Mouse (Mus musculus) lung, postnatal 4 days (tissue): ENCODE measurements around the gene B130006D01Rik.
"Not testable (repeated sequence)": the region's sequence is repeated elsewhere in the genome, so short reads cannot be mapped to it uniquely, and the experiment has no call there.

Experiments
- DNase-seq, 2 experiments: peaks; one replicate each; pipeline ENCODE4 v3.0.0; 2021

B130006D01Rik gene

DNA sequence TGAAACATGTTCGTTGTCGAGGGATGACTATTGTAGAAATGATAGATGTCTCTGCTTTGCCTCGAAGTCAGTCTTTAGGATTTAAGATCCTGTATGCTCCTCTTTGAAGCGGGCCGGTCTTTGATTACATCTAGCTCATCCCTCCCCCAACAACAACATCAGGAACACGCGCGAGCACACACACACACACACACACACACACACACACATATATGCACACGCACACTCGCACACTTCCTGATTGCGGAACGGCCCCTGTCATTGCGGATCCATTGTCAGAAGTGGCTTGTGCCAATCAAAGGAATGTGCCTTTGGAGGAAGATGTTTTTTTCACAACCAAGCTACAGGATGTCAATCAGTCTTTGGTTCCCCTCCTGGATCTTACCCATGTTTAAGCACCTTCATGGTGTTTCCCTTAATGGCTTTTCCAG, 9.6 kb upstream of the B130006D01Rik start:
- peak; percentile 42 to 51 for DNase-seq

DNA sequence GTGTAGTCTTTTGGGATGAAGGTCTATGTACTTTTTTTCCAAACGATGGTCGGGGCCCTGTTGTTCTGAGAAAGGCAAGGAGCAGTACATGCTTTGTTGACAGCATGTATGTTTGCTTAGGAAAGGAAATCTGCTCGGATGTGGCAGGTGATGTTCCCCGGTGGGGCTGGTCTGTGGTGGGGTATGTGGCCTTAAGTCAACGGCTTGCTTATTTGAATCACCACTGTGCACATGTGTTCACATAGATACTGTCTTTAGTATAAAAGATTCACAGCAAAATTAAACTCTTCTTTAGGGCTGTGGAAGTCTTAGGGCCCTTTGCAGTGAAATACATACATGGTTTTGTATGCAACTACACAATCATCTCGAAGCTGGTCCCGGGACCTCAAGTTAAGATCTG, 9.0 kb upstream of the B130006D01Rik start:
- no peak for DNase-seq

DNA sequence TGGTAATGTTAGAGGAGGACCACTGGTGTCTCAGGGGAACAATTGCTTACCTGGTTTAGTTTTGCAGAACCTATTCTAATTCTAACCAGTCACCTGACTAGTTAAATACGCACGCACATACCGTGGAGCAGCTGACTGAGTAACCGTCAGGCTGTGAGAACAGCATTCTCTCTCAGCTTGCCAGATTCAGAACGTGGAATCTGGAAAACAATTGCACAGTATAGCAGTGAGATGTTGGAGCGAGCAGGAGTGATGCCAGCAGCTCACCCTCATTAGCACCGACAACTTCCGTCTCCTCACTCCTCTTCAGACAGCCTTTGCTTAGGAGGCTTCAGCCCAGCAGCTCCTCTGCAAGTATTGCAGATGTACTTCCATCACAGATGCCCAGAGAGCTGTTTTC, 7.3 kb upstream of the B130006D01Rik start:
- no peak for DNase-seq

DNA sequence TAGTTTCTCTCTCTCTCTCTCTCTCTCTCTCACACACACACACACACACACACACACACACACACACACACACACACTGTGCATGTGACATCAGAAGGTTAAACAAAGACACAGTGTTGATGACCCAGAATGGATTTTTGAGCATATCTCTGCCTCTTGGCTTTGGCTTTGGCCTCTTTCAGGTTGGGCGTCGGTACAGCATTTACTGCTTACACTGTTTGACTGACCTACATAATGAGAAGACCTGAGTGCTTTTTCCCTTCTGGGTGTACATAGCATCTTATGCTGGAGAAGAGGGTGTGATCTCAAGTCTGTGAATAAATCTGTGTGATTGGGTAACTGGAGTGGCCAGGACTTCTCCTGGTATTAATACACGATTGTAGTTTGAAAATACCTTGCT, 4.0 kb upstream of the B130006D01Rik start:
- DNase-seq, result no peak

DNA sequence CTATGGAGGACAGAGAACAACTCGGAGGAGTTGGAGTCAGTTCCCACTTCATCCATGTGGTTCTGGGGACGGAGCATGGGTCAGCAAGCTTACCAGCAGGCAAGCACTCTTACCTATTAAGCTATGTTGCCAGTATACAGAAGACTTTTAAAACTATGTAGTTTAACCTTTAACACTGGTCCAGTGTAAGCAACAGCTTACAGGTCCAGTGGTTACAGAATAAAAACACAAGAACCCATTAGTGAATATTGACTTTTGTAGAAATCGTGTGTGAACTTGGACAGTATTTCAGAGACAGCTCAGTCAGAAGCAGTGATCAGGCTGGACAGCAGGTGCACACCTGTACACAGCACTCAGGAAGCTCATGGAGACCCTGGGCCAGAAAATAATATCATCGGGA, 1.1 kb downstream of the B130006D01Rik start:
- DNase-seq, result no peak

DNA sequence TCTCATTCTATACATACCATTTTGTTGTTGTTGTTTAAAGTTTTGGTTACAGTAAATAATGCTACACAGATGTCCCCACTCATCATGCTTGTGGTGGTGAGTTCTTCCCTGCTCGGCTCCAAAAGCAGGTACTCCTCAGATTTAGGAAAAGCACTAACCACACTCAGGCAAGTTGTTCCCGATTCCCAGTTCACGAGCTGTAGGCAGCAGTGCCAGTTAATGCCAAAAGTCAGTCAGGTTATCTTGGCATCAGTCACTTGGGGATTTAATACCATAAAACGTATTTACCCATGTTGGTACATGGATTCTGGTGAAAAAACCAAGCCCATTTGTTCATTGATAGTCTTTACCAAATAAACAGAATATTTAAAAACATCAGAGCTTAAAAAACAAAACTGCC, 2.8 kb downstream of the B130006D01Rik start:
- DNase-seq, result no peak

DNA sequence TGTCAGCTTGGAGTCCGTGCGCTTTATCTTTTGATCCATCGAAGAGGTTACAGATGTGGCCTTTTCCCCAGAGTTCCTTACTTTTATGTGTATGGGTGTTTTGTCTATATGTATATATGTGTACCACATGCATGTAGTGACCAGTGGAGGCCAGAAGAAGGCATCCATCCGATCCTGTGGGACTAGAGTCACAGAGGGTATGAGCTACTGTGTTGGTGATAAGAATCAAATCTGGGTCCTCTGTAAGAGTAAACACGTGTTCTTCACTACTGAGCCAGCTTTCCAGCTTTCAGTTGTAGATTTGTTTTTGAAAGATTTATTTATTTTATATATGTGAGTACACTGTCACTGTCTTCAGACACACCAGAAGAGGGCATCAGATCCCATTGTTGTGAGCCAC, 4.6 kb downstream of the B130006D01Rik start:
- no peak for DNase-seq

DNA sequence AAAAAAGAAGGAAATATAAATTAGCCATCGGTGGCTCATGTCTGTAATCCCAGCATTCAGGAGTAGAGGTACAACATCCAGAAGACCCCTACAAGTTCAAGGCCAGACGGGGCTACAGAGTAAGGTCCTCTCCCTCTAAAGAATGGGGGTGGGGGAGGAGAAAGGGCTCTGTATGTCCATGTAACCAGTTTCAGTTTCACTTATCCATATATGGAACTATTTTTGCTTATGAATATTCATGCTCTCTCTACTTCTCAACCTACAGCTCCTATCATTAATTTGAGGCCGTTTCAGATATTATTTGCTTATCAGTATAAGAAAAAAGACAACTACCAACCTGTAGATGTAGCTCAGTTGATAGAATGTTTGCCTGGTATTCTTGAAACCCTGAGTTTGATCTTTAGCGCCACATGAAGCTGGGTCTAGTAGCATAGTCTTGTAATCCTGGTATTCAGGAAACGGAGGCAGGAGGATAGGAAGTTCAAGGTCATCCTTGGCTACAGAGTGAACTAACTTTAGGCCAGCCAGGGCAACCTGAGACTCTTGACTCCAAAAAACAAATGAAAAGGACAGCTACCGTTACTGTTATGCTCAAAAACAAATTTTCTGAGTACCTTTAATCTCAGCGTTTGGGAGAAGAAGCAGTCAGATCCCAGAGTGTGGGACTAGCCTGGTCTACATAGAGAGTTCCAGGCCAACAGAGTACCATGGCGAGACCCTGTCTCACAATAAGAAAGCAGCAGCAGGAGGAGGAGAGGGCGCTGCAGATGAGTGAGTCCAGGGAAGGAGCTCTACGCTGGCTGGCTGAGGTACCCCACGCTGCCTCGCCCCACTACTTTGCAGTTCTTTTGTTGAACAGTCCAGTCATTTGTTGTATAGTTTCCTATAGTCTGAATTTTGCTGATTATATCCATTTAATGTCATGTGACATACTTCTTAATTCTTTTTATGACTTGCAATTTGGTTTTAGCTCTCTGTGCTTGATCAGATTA, 5.8 kb downstream of the B130006D01Rik start:
- DNase-seq, result no peak

GRCm38 (mm10) chr11:95734485-95734884, 11.1 kb downstream of the B130006D01Rik start:
- no peak for DNase-seq

- peak; percentile 51 to 69 for DNase-seq
Measured at GRCm38 (mm10) chr11:95737811-95738210, 14.4 kb downstream of the B130006D01Rik start.

DNA sequence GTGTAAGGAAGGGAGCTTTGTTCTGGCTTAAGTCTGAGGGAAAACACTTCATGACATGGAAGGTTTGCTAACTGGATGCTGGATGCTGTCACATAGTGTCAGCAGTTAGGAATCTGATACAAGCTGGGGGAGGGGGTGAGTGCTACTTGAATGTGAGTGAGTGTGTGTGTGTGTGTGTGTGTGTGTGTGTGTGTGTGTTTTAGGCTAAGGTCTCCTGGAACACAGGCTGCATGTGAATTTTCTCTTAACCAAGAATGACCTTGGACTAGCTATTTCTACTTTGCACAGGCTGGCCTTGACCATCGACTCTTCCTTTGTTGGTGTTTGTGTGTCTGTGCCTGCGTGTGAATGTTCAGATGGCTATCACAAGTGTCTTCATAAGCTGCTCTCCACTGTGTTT, 21.1 kb downstream of the B130006D01Rik start:
- DNase-seq, result no peak

GRCm38 (mm10) chr11:95746821-95747220, 23.4 kb downstream of the B130006D01Rik start:
- no peak for DNase-seq

GRCm38 (mm10) chr11:95748331-95748730, 24.9 kb downstream of the B130006D01Rik start:
- DNase-seq, result no peak

DNA sequence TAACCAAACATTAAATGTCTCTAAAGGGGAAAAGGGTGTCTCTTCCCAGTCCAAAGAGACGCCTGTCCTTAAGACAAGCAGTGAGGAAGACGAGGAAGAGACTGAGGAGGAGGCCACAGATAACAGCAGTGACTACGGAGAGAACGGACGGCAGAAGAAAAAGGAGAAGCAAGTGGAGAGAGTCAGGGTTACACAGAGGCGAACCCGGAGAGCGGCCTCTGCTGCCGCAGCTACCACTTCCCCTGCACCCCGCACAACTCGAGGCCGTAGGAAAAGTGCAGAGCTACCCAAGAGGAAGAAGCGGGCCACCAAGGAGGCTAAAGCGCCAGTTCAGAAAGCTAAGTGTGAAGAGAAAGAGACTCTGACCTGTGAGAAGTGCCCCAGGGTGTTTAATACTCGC, 26.2 kb downstream of the B130006D01Rik start:
- peak in 1 of 2 experiments; percentile 38 for DNase-seq

- DNase-seq, result peak in 1 of 2 experiments; percentile 87
Measured at GRCm38 (mm10) chr11:95750995-95751394, 27.6 kb downstream of the B130006D01Rik start.

GRCm38 (mm10) chr11:95755137-95755536, 31.8 kb downstream of the B130006D01Rik start:
- DNase-seq, result not testable (repeated sequence)

DNA sequence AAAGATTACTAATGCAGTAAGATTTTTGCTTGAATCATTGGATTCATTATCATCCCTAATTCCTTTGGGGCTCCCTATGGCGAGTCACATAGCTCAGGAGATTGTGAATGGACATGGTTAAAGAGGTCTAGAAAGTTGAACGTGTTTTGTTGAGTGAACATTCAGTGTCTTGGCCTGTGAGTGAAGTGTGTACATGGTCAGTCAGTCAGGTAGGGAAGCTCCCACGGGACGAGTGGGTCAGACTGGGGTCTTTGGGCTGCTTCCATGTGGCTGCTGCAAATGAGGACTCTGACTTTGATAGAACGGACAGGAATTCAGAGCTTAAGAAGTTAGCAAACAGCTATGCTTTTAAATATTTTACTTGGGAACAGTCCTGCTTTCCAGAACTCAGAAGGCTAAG, 37.1 kb downstream of the B130006D01Rik start:
- DNase-seq, result no peak

- no peak for DNase-seq
Measured at GRCm38 (mm10) chr11:95762996-95763395, 39.6 kb downstream of the B130006D01Rik start.

DNA sequence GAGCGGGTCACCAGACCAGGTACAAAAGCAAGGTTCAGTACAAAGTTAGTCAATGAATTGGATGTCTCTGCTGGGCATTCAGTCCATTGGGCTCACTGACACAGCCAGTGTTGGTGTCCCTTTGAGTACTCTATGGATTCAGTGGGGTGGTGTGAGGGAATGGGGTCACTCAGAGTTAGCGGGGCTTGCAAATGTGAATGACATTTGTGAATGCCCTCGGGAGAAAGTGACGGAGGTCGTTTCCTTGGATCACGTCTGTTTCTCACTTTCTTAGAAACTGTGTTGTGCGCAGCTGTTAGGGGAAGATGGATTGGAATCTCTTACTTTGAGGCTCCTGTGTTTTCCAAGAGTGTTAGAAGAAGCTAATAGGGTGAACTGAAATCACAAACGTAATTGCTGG, 41.4 kb downstream of the B130006D01Rik start:
- DNase-seq, result no peak

GRCm38 (mm10) chr11:95765334-95765733, 41.9 kb downstream of the B130006D01Rik start:
- DNase-seq, result no peak

- no peak for DNase-seq
Measured at GRCm38 (mm10) chr11:95768244-95768643, 44.9 kb downstream of the B130006D01Rik start.

- DNase-seq, result no peak
Measured at GRCm38 (mm10) chr11:95769208-95769607, 45.8 kb downstream of the B130006D01Rik start.

DNA sequence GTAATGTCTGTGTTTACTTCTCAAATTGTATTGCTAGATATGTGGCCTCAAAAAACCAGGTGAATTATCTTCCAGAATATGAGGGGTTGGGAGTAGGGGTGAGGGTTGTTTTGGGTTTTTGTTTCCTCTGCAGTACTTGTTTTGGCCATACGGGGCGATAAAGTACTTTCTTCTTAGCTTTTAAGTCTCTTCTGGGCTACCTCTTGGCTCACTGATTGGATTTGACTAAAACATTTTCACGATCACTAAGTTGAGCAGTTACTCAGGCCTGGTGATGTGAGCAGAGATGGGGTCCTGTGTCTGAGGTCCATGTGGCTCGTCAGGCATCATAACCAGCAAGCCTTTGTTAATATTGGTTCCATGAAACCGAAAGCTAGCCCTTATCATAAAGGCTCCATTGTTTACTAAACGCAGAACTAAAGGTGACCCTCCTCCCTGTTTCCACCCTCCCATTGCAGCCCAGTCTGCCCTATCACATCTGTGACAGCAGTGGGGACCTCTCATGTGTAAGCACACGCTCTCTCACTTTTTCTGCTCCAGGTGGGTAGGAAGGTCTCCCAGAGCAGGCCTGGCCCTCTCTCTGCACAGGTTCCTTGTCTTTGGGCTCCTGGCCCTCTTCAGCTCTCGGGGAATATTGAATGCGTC, 47.5 kb downstream of the B130006D01Rik start:
- peak in 1 of 2 experiments; percentile 45 for DNase-seq

DNA sequence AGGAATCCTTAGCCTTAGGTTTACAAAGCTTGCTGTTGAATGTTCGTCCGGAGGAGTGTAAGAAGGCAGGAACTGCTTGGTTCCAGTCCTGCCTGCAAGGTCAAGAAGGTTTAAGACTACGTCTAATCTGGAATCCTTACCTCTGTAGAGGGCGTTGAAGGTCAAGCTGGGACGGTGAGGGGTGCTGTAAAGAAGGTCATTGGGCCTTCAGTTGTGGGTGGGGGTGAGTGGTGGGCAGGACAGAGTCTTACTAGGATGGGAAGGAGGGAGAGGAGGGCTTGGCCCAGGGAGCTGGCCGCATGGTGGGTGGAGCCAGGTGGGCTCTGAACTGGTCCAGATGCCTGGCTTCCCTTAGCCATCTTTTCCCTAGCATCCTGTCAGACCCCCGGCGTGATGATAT, 48.3 kb downstream of the B130006D01Rik start:
- no peak for DNase-seq
